Mouse (Mus musculus) embryonic facial prominence, embryonic 14.5 days (tissue): ENCODE measurements around the gene B3gnt6. TPM values are rescaled to one million over a fixed set of nuclear protein-coding genes. Genes with fewer than 3 reads are reported as not detected.

ENCODE experiments used
- ATAC-seq: fragments of 200-750 bp; cut with Nextera tagmentation; 2 replicates; pipeline ENCODE4 v1.8.0; 2017; ENCODE audit warnings: low read depth, moderate number of reproducible peaks, moderate TSS enrichment
- DNase-seq: peaks from one replicate; pipeline ENCODE4 v3.0.0-alpha.2; 2015; ENCODE audit warnings: low spot score
- H3K27ac ChIP-seq: fragments of 300-500 bp; sonication (generic); replicated peaks from 2 replicates; pipeline ENCODE4 v1.5.1; 2014; ENCODE audit warnings: low read depth, mild to moderate bottlenecking, low read length, moderate library complexity
- H3K27me3 ChIP-seq: fragments of 300-500 bp; sonication (generic); replicated peaks from 2 replicates; pipeline ENCODE4 v1.6.1; 2014; ENCODE audit warnings: low read length; ENCODE audit not compliant: control insufficient read depth, insufficient read depth
- H3K36me3 ChIP-seq: fragments of 300-500 bp; sonication (generic); 2 replicates; pipeline ENCODE4 v1.6.1; 2014; ENCODE audit warnings: low read length, mixed read lengths; ENCODE audit not compliant: control insufficient read depth, insufficient read depth
- H3K4me1 ChIP-seq: fragments of 300-500 bp; sonication (generic); 2 replicates; pipeline ENCODE4 v1.6.1; 2014; ENCODE audit warnings: antibody characterized with exemption, low read length; ENCODE audit not compliant: control insufficient read depth, insufficient read depth
- H3K4me2 ChIP-seq: fragments of 300-500 bp; sonication (generic); 2 replicates; pipeline ENCODE4 v1.6.1; 2014; ENCODE audit warnings: low read depth, mild to moderate bottlenecking, low read length, moderate library complexity, mixed read lengths
- H3K4me3 ChIP-seq: fragments of 300-500 bp; sonication (generic); 2 replicates; pipeline ENCODE4 v1.5.1; 2014; ENCODE audit warnings: low read depth, mild to moderate bottlenecking, low read length
- H3K9ac ChIP-seq: fragments of 300-500 bp; sonication (generic); 2 replicates; pipeline ENCODE4 v1.6.1; 2014; ENCODE audit warnings: low read depth, mild to moderate bottlenecking, low read length, moderate library complexity, mixed read lengths
- H3K9me3 ChIP-seq: fragments of 300-500 bp; sonication (generic); 2 replicates; pipeline ENCODE4 v1.6.1; 2016; ENCODE audit warnings: low read length; ENCODE audit not compliant: control insufficient read depth
- WGBS: fragments of 180-500 bp; shearing (Covaris S2); extraction: QIAGEN DNeasy Blood & Tissue Kit; methylation state at CpG from one replicate; pipeline ENCODE4 v1.1.7; 2014; 5-methylcytosine and 5-hydroxymethylcytosine counted together
- polyA plus RNA-seq: library from polyadenylated mRNA; unstranded; fragments of >200 nt; fragmentation: Nextera tagmentation; extraction: Ambion mirVana; gene quantifications from 2 replicates; pipeline ENCODE4 v1.2.1, GENCODE M21; 2014

B3gnt6 gene
- polyA plus RNA-seq, 1 experiment from 2014 or later: 0.07 TPM

- Histone ChIP-seq H3K36me3 (no peaks in the 10 kb centered on the region), H3K27me3 (no peaks in the 10 kb centered on the region), H3K9me3 (no peaks in the 10 kb centered on the region), H3K4me1 (peaks cover 5% of the 10 kb centered on the region; the same call in 1 of the 2 replicates), H3K9ac (no peak overlapping the region), H3K27ac (no peak overlapping the region), H3K4me2 (no peak overlapping the region), H3K4me3 (no peak overlapping the region)
- 40% methylated on average over 3 of the region's 3 CpGs for WGBS
- no peak for DNase-seq
- ATAC-seq: peak; percentile 45
Observed at GRCm38 (mm10) chr7:98149802-98150201, 49.5 kb downstream of the B3gnt6 start.

GRCm38 (mm10) chr7:98148721-98149407 lies 50.4 kb downstream of the B3gnt6 start:
- Histone ChIP-seq H3K9me3 (no peaks in the 10 kb centered on the region), H3K36me3 (no peaks in the 10 kb centered on the region), H3K27me3 (no peaks in the 10 kb centered on the region), H3K27ac (no peak overlapping the region), H3K9ac (no peak overlapping the region), H3K4me3 (no peak overlapping the region), H3K4me2 (no peak overlapping the region), H3K4me1 (peaks cover 5% of the 10 kb centered on the region; the same call in 1 of the 2 replicates)
- 71% methylated on average over 10 of the region's 10 CpGs for WGBS
- DNase-seq (no peak), ATAC-seq (no peak)

GRCm38 (mm10) chr7:98147766-98148165 lies 51.5 kb downstream of the B3gnt6 start:
- Histone ChIP-seq H3K4me3 (no peak overlapping the region), H3K9me3 (no peaks in the 10 kb centered on the region), H3K4me2 (no peak overlapping the region), H3K27me3 (no peaks in the 10 kb centered on the region), H3K4me1 (peaks cover 5% of the 10 kb centered on the region; the same call in 1 of the 2 replicates), H3K9ac (no peak overlapping the region), H3K27ac (no peak overlapping the region), H3K36me3 (no peaks in the 10 kb centered on the region)
- 75% methylated on average over 8 of the region's 8 CpGs for WGBS
- DNase-seq: no peak
- no peak for ATAC-seq

- ATAC-seq: no peak
- Histone ChIP-seq H3K9me3 (no peaks in the 10 kb centered on the region), H3K27me3 (no peaks in the 10 kb centered on the region), H3K9ac (no peak overlapping the region), H3K4me3 (no peak overlapping the region), H3K27ac (no peak overlapping the region), H3K36me3 (no peaks in the 10 kb centered on the region), H3K4me2 (no peak overlapping the region), H3K4me1 (0 out of 2 replicates have a peak, but pooled peaks cover under 1% of the 10 kb centered on the region)
- DNase-seq: no peak
- 62% methylated on average over 8 of the region's 8 CpGs for WGBS
Observed at GRCm38 (mm10) chr7:98146447-98146845, 52.8 kb downstream of the B3gnt6 start.

- WGBS: 66% methylated on average over 12 of the region's 12 CpGs
Observed at GRCm38 (mm10) chr7:98145842-98146446, 53.3 kb downstream of the B3gnt6 start.

GRCm38 (mm10) chr7:98145402-98145801 lies 53.9 kb downstream of the B3gnt6 start, which contains the start of gene Omp:
Gene Omp, minus strand, starts transcription at chr7:98145502.
- Histone ChIP-seq H3K27ac (no peak within 1 kb of the TSS), H3K4me3 (no peak within 1 kb of the TSS), H3K36me3 (no peaks in the 10 kb centered on the region), H3K4me2 (no peak within 1 kb of the TSS), H3K9ac (no peak within 1 kb of the TSS; the same call in 1 of the 2 replicates), H3K9me3 (no peaks in the 10 kb centered on the region), H3K27me3 (no peaks in the 10 kb centered on the region), H3K4me1 (0 out of 2 replicates have a peak, but pooled peaks cover 3% of the 10 kb centered on the region)
- DNase-seq (no peak), ATAC-seq (peak; percentile 19; the same call in 1 of the 2 replicates)
- 95% methylated on average over 3 of the region's 5 CpGs for WGBS

More at GRCm38 (mm10) chr7:98145842-98146446, 53.3 kb downstream of the B3gnt6 start:
- H3K4me3 ChIP-seq: no peak overlapping the region
- DNase-seq (no peak), ATAC-seq (no peak)
- no peak overlapping the region for H3K9ac ChIP-seq
- no peaks in the 10 kb centered on the region for H3K9me3 ChIP-seq
- H3K4me1 ChIP-seq: 0 out of 2 replicates have a peak, but pooled peaks cover 3% of the 10 kb centered on the region
- H3K4me2 ChIP-seq: no peak overlapping the region
- H3K27me3 ChIP-seq: no peaks in the 10 kb centered on the region
- H3K27ac ChIP-seq: no peak overlapping the region
- H3K36me3 ChIP-seq: no peaks in the 10 kb centered on the region

GRCm38 (mm10) chr7:98142648-98143047 lies 56.6 kb downstream of the B3gnt6 start:
- no peak overlapping the region for H3K4me3 ChIP-seq
- no peak for ATAC-seq
- no peak overlapping the region for H3K27ac ChIP-seq
- H3K4me2 ChIP-seq: no peak overlapping the region
- WGBS: 61% methylated on average over 3 of the region's 3 CpGs
- no peak for DNase-seq
- H3K27me3 ChIP-seq: no peaks in the 10 kb centered on the region
- no peaks in the 10 kb centered on the region for H3K9me3 ChIP-seq
- 0 out of 2 replicates have a peak, but pooled peaks cover 6% of the 10 kb centered on the region for H3K4me1 ChIP-seq
- no peaks in the 10 kb centered on the region for H3K36me3 ChIP-seq
- no peak overlapping the region for H3K9ac ChIP-seq
